Mouse (Mus musculus) duodenum, adult 2 months (tissue): ENCODE measurements around the gene Hmmr. TPM values are rescaled to one million over a fixed set of nuclear protein-coding genes. Genes with fewer than 3 reads are reported as not detected.

Experiments used
- polyA plus RNA-seq: library from polyadenylated mRNA; depleted of rRNA; stranded (reverse); fragments of >200 nt; gene quantifications from 2 replicates; pipeline ENCODE4 v1.2.3, GENCODE M21; 2012; ENCODE audit warnings: low replicate concordance; rRNA removed

The Hmmr gene
- 1.3 and 1.8 TPM in 2 replicates for polyA plus RNA-seq

GRCm38 (mm10) chr11:40733339-40734174 is at the start of gene Hmmr, which contains the start of gene Nudcd2:
TSS of gene Hmmr (minus strand) at chr11:40733422.
TSS of gene Nudcd2 (plus strand) at chr11:40733667.

GRCm38 (mm10) chr11:40755109-40755627 is 21.9 kb upstream of the Hmmr start, which contains the start of gene Ccng1:
TSS of gene Ccng1 (minus strand) at chr11:40755311.

DNA sequence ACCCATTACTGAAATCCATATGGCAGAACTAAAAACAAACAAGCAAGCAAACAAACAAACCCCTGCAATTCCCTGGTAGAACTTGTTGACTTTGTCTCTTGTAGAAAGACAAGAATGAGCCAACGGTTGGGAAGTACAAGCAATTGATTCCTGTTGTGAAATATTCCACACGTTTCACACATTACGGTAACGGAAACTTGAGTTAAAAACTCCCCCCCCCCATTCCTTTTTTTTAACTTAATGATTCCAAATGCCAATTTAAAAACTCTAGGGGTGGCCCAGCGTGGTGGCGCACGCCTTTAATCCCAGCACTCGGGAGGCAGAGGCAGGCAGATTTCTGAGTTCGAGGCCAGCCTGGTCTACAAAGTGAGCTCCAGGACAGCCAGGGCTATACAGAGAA is 38.1 kb downstream of the Hmmr start, which contains the start of gene Mat2b:
Gene Mat2b (minus strand): TSS at position 101 of the 400 bp plus-strand sequence.

Other genes with a start within 250 kb of the Hmmr start
- gene Mat2b, start 38.2 kb downstream of the Hmmr start, polyA plus RNA-seq: 14.6 and 18.5 TPM in 2 replicates
- gene Nudcd2, start 245 bp upstream of the Hmmr start, polyA plus RNA-seq: 9.7 and 17.2 TPM in 2 replicates
- gene Ccng1, start 21.9 kb upstream of the Hmmr start, polyA plus RNA-seq: 3.5 and 5.6 TPM in 2 replicates